10 mouse cellular contexts compared by ENCODE assay signal in the genomic region with DNA sequence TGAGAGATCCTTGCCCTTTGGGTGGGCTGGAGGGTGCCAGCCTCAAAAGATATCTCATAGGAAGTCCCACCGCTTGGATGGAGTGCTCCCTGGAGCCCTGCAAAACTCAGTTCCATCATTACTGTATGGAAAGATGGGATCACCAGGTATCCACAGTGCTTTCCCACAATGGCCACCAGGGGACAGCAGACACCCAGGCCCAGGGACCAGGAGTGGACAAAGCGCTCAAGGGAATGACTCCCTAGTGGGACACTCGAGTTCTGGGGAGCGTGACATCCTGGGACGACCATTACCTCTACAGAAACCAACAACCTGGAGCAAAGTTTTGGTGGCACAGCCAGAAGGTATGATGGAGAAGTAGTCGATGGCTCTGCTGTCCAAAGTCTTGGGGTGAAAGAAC. TPM values are rescaled to one million over a fixed set of nuclear protein-coding genes. Genes with fewer than 3 reads are reported as not detected.
A peak's percentile ranks its signal among the peaks of the same experiment; 100 is the strongest.
DNase-seq lines count a peak whose midpoint lies in the region; ATAC-seq and TF ChIP-seq lines count a peak whose summit lies in the region.
"Had no signal": no experiment of that assay in that cellular context is flagged by ENCODE, and none has a peak within 500 bp of the region (broad histone marks: within the 10 kb centered on the region; RNA-seq: fewer than 3 reads in every experiment).

No protein-coding gene starts in this region.

- no peak overlapping the region for H3K4me2 ChIP-seq in midbrain, embryonic 14.5 days (ENCODE audit: low read length)
- H3K4me2 ChIP-seq in midbrain, embryonic 13.5 days (replicated peaks) = no peak overlapping the region
- no peak overlapping the region for H3K4me2 ChIP-seq in kidney, embryonic 15.5 days
- H3K4me2 ChIP-seq: heart, embryonic 13.5 days had no signal

- peak; percentile 29 to 44 for DNase-seq in cerebellum, adult 2 months
- no peak for DNase-seq in cerebellum, adult 11 months
- DNase-seq in midbrain, embryonic 14.5 days = peak; percentile 61
- peak; percentile 44 to 51 for DNase-seq in cerebellum, postnatal 36 days
- DNase-seq in retina, embryonic 14.5 days (ENCODE audit: low spot score) = peak; percentile 69

- 34% methylated on average over 6 of the region's 6 CpGs for WGBS in cerebellum, adult 2 months
- WGBS in midbrain, embryonic 14.5 days = 34% methylated on average over 6 of the region's 6 CpGs
- 38% methylated on average over 6 of the region's 6 CpGs for WGBS in midbrain, embryonic 13.5 days
- WGBS in kidney, embryonic 15.5 days = 32% methylated on average over 6 of the region's 6 CpGs

- TF ChIP-seq CTCF in cerebellum, adult 2 months (IDR thresholded peaks at IDR 0.05; ENCODE audit: borderline replicate concordance, insufficient read depth, low read depth, low read length) = peak; percentile 82

- no peak overlapping the region for H3K4me3 ChIP-seq in cerebellum, adult 2 months (replicated peaks; ENCODE audit: insufficient read depth, low read depth, low read length)
- no peak overlapping the region for H3K4me3 ChIP-seq in midbrain, embryonic 14.5 days (replicated peaks; ENCODE audit: low read depth, low read length)
- no peak overlapping the region for H3K4me3 ChIP-seq in midbrain, embryonic 13.5 days (replicated peaks)
- H3K4me3 ChIP-seq in kidney, embryonic 15.5 days (replicated peaks) = no peak overlapping the region
- H3K4me3 ChIP-seq: heart, embryonic 13.5 days had no signal

- no peaks in the 10 kb centered on the region for H3K4me1 ChIP-seq in cerebellum, adult 2 months (ENCODE audit: control insufficient read depth, insufficient read depth, low read length)
- no peaks in the 10 kb centered on the region for H3K4me1 ChIP-seq in midbrain, embryonic 14.5 days (ENCODE audit: control insufficient read depth, insufficient read depth, low read length)
- H3K4me1 ChIP-seq in midbrain, embryonic 13.5 days (replicated peaks) = no peaks in the 10 kb centered on the region
- H3K4me1 ChIP-seq in kidney, embryonic 15.5 days = no peaks in the 10 kb centered on the region
- H3K4me1 ChIP-seq: heart, embryonic 13.5 days had no signal

- TF ChIP-seq POLR2A in cerebellum, adult 2 months (IDR thresholded peaks at IDR 0.05; ENCODE audit: borderline replicate concordance, insufficient read depth, low read length) = no peak

- no peaks in the 10 kb centered on the region for H3K9me3 ChIP-seq in midbrain, embryonic 14.5 days (ENCODE audit: control insufficient read depth, low read length)
- no peaks in the 10 kb centered on the region for H3K9me3 ChIP-seq in midbrain, embryonic 13.5 days
- no peaks in the 10 kb centered on the region for H3K9me3 ChIP-seq in kidney, embryonic 15.5 days (replicated peaks)
- H3K9me3 ChIP-seq: heart, embryonic 13.5 days had no signal

- H3K27me3 ChIP-seq in cerebellum, adult 2 months (ENCODE audit: control insufficient read depth, insufficient read depth, low read length) = no peaks in the 10 kb centered on the region
- H3K27me3 ChIP-seq in midbrain, embryonic 14.5 days (ENCODE audit: control insufficient read depth, insufficient read depth, low read length) = no peaks in the 10 kb centered on the region
- H3K27me3 ChIP-seq in midbrain, embryonic 13.5 days = peaks cover 45% of the 10 kb centered on the region; the same call in 1 of the 2 replicates
- H3K27me3 ChIP-seq in kidney, embryonic 15.5 days = peaks cover 37% of the 10 kb centered on the region

- no peak for ATAC-seq in midbrain, embryonic 14.5 days (ENCODE audit: low FRiP score, low TSS enrichment)
- ATAC-seq in midbrain, embryonic 13.5 days = no peak
- 0 out of 2 replicates have a peak, but pooled peaks have one; percentile 18 for ATAC-seq in kidney, embryonic 15.5 days (replicated peaks; ENCODE audit: low FRiP score)
- no peak for ATAC-seq in erythroblast, adult 5-6 weeks (replicated peaks; ENCODE audit: low FRiP score, poor library complexity, severe bottlenecking)

- no peak overlapping the region for H3K27ac ChIP-seq in cerebellum, adult 2 months (ENCODE audit: insufficient read depth, low read length)
- no peak overlapping the region for H3K27ac ChIP-seq in midbrain, embryonic 14.5 days (replicated peaks; ENCODE audit: low read depth, low read length)
- H3K27ac ChIP-seq in midbrain, embryonic 13.5 days = no peak overlapping the region
- H3K27ac ChIP-seq in kidney, embryonic 15.5 days = no peak overlapping the region
- H3K27ac ChIP-seq: heart, embryonic 13.5 days; macrophage had no signal

- no peak overlapping the region for H3K9ac ChIP-seq in midbrain, embryonic 14.5 days (replicated peaks; ENCODE audit: low read length)
- H3K9ac ChIP-seq in midbrain, embryonic 13.5 days (replicated peaks) = no peak overlapping the region
- H3K9ac ChIP-seq in kidney, embryonic 15.5 days = no peak overlapping the region
- H3K9ac ChIP-seq: heart, embryonic 13.5 days had no signal

- H3K36me3 ChIP-seq in midbrain, embryonic 14.5 days (ENCODE audit: control insufficient read depth, insufficient read depth, low read length) = no peaks in the 10 kb centered on the region
- H3K36me3 ChIP-seq in midbrain, embryonic 13.5 days = no peaks in the 10 kb centered on the region
- no peaks in the 10 kb centered on the region for H3K36me3 ChIP-seq in kidney, embryonic 15.5 days
- H3K36me3 ChIP-seq: heart, embryonic 13.5 days had no signal

RNA-seq across cellular contexts. Expression of a gene that starts 8.7 kb away (rescaled TPM):
- 2.6 and 3.7 TPM in 2 replicates for polyA plus RNA-seq in cerebellum, adult 2 months (2012; rRNA removed)
- polyA plus RNA-seq in midbrain, embryonic 14.5 days (2014; fragmentation: Nextera tagmentation; extraction: Ambion mirVana) = 0.13 and 0.34 TPM in 2 replicates
- 0.24 and 0.42 TPM in 2 replicates for polyA plus RNA-seq in midbrain, embryonic 13.5 days (2015; fragmentation: Nextera tagmentation; extraction: Ambion mirVana)
- 0.03 TPM in 1 of 2 replicates, not detected in the other for polyA plus RNA-seq in kidney, embryonic 15.5 days (2015; fragmentation: Nextera tagmentation; extraction: Ambion mirVana)
- total RNA-seq in erythroblast, adult 5-6 weeks (2015; ENCODE audit: low replicate concordance) = not detected in 2 replicates
- not detected in 2 replicates for total RNA-seq in erythroblast, adult 5-6 weeks (2017; ENCODE audit: low replicate concordance)
- polyA plus RNA-seq: heart, embryonic 13.5 days; macrophage had no signal

RNA-seq across cellular contexts. Expression of a gene that starts 24.8 kb away (rescaled TPM):
- 0.33 and 0.49 TPM in 2 replicates for polyA plus RNA-seq in cerebellum, adult 2 months (2012; rRNA removed)
- 0.16 TPM in 1 of 2 replicates, not detected in the other for polyA plus RNA-seq in midbrain, embryonic 14.5 days (2014; fragmentation: Nextera tagmentation; extraction: Ambion mirVana)
- polyA plus RNA-seq in midbrain, embryonic 13.5 days (2015; fragmentation: Nextera tagmentation; extraction: Ambion mirVana) = 0.13 and 0.26 TPM in 2 replicates
- 2.2 and 2.9 TPM in 2 replicates for polyA plus RNA-seq in kidney, embryonic 15.5 days (2015; fragmentation: Nextera tagmentation; extraction: Ambion mirVana)
- not detected in 2 replicates for total RNA-seq in erythroblast, adult 5-6 weeks (2015; ENCODE audit: low replicate concordance)
- 0.28 TPM in 1 of 2 replicates, not detected in the other for total RNA-seq in erythroblast, adult 5-6 weeks (2017; ENCODE audit: low replicate concordance)

RNA-seq across cellular contexts. Expression of a gene that starts 33.8 kb away (rescaled TPM):
- polyA plus RNA-seq in cerebellum, adult 2 months (2012; rRNA removed) = 1.7 and 3.3 TPM in 2 replicates
- polyA plus RNA-seq in midbrain, embryonic 14.5 days (2014; fragmentation: Nextera tagmentation; extraction: Ambion mirVana) = 0.77 TPM in 1 of 2 replicates, not detected in the other
- polyA plus RNA-seq in midbrain, embryonic 13.5 days (2015; fragmentation: Nextera tagmentation; extraction: Ambion mirVana) = 0.64 and 1.9 TPM in 2 replicates
- not detected in 2 replicates for polyA plus RNA-seq in kidney, embryonic 15.5 days (2015; fragmentation: Nextera tagmentation; extraction: Ambion mirVana)
- total RNA-seq in erythroblast, adult 5-6 weeks (2015; ENCODE audit: low replicate concordance) = not detected in 2 replicates
- not detected in 2 replicates for total RNA-seq in erythroblast, adult 5-6 weeks (2017; ENCODE audit: low replicate concordance)
- polyA plus RNA-seq: heart, embryonic 13.5 days; macrophage had no signal

RNA-seq across cellular contexts. Expression of a gene that starts 41.5 kb away (rescaled TPM):
- 0.46 and 1.1 TPM in 2 replicates for polyA plus RNA-seq in cerebellum, adult 2 months (2012; rRNA removed)
- polyA plus RNA-seq in midbrain, embryonic 14.5 days (2014; fragmentation: Nextera tagmentation; extraction: Ambion mirVana) = 3.0 and 3.3 TPM in 2 replicates
- 1.8 and 5.1 TPM in 2 replicates for polyA plus RNA-seq in midbrain, embryonic 13.5 days (2015; fragmentation: Nextera tagmentation; extraction: Ambion mirVana)
- 0.53 and 0.67 TPM in 2 replicates for polyA plus RNA-seq in kidney, embryonic 15.5 days (2015; fragmentation: Nextera tagmentation; extraction: Ambion mirVana)
- total RNA-seq in erythroblast, adult 5-6 weeks (2015; ENCODE audit: low replicate concordance) = not detected in 2 replicates
- not detected in 2 replicates for total RNA-seq in erythroblast, adult 5-6 weeks (2017; ENCODE audit: low replicate concordance)
- polyA plus RNA-seq: macrophage had no signal
